Mouse (Mus musculus) liver, adult 2 months (tissue): ENCODE data around the gene Idnk.

ENCODE experiments used
- CTCF ChIP-seq: fragments of 200-500 bp; IDR thresholded peaks from 2 replicates; pipeline ENCODE4 v1.5.1; 2011; ENCODE audit warnings: low read depth, low read length, control low read depth
- POLR2A ChIP-seq: fragments of 200-500 bp; IDR thresholded peaks from 2 replicates; pipeline ENCODE4 v1.6.1; 2011; ENCODE audit warnings: low read length, control low read depth; ENCODE audit not compliant: insufficient read depth; ENCODE audit errors: extremely low read depth

- TF ChIP-seq POLR2A (no peak), CTCF (no peak)
Measured at GRCm38 (mm10) chr13:58150442-58150841, 7.0 kb upstream of the Idnk start.
